Mouse (Mus musculus) forebrain, embryonic 15.5 days (tissue): ENCODE measurements around the gene 2310034G01Rik. TPM values are rescaled to one million over a fixed set of nuclear protein-coding genes. Genes with fewer than 3 reads are reported as not detected.

Source experiments
- ATAC-seq: fragments of 200-750 bp; cut with Nextera tagmentation; replicated peaks from 2 replicates; pipeline ENCODE4 v1.8.0; 2017; ENCODE audit warnings: mild to moderate bottlenecking, moderate TSS enrichment, moderate library complexity
- H3K27ac ChIP-seq: fragments of 300-500 bp; sonication (generic); replicated peaks from 2 replicates; pipeline ENCODE4 v1.5.1; 2015; ENCODE audit warnings: mild to moderate bottlenecking, inconsistent platforms
- H3K27me3 ChIP-seq: fragments of 300-500 bp; sonication (generic); 2 replicates; pipeline ENCODE4 v1.6.1; 2015; ENCODE audit warnings: inconsistent platforms
- H3K36me3 ChIP-seq: fragments of 300-500 bp; sonication (generic); 2 replicates; pipeline ENCODE4 v1.6.1; 2015; ENCODE audit warnings: mild to moderate bottlenecking, inconsistent platforms
- H3K4me1 ChIP-seq: fragments of 300-500 bp; sonication (generic); 2 replicates; pipeline ENCODE4 v1.6.1; 2015; ENCODE audit warnings: inconsistent platforms
- H3K4me2 ChIP-seq: fragments of 300-500 bp; sonication (generic); replicated peaks from 2 replicates; pipeline ENCODE4 v1.6.1; 2015; ENCODE audit warnings: mild to moderate bottlenecking, inconsistent platforms
- H3K4me3 ChIP-seq: fragments of 300-500 bp; sonication (generic); 2 replicates; pipeline ENCODE4 v1.5.1; 2015; ENCODE audit warnings: mild to moderate bottlenecking, inconsistent platforms
- H3K9ac ChIP-seq: fragments of 300-500 bp; sonication (generic); replicated peaks from 2 replicates; pipeline ENCODE4 v1.6.1; 2015; ENCODE audit warnings: mild to moderate bottlenecking, inconsistent platforms
- H3K9me3 ChIP-seq: fragments of 300-500 bp; sonication (generic); 2 replicates; pipeline ENCODE4 v1.6.1; 2016; ENCODE audit warnings: inconsistent platforms
- WGBS: fragments of 180-500 bp; shearing (Covaris S2); methylation state at CpG from one replicate; pipeline ENCODE4 v1.1.7; 2015; ENCODE audit warnings: mixed read lengths; 5-methylcytosine and 5-hydroxymethylcytosine counted together
- polyA plus RNA-seq: library from polyadenylated mRNA; unstranded; fragments of >200 nt; fragmentation: Nextera tagmentation; extraction: Ambion mirVana; gene quantifications from 2 replicates; pipeline ENCODE4 v1.2.1, GENCODE M21; 2015

2310034G01Rik gene
- polyA plus RNA-seq, 1 experiment from 2014 or later, result 2.6 TPM

- Histone ChIP-seq H3K36me3 (peaks cover 11% of the 10 kb centered on the region), H3K4me1 (peaks cover 55% of the 10 kb centered on the region), H3K27me3 (peaks cover 67% of the 10 kb centered on the region), H3K27ac (0 out of 2 replicates have a peak overlapping the region, but pooled peaks have one; percentile 28), H3K9ac (peak overlapping the region; percentile 60), H3K4me3 (peak overlapping the region; percentile 48), H3K9me3 (no peaks in the 10 kb centered on the region), H3K4me2 (peak overlapping the region; percentile 59)
- 23% methylated on average over 15 of the region's 15 CpGs for WGBS
- no peak for ATAC-seq
Measured at GRCm38 (mm10) chr19:46316846-46317545, 33.1 kb downstream of the 2310034G01Rik start.

GRCm38 (mm10) chr19:46315752-46316610 is 34.1 kb downstream of the 2310034G01Rik start:
- WGBS, result 47% methylated on average over 12 of the region's 12 CpGs
- Histone ChIP-seq H3K4me1 (peaks cover 45% of the 10 kb centered on the region), H3K4me3 (no peak overlapping the region), H3K9ac (no peak overlapping the region), H3K27me3 (peaks cover 67% of the 10 kb centered on the region), H3K4me2 (peak overlapping the region; percentile 59; the same call in 1 of the 2 replicates), H3K9me3 (no peaks in the 10 kb centered on the region), H3K27ac (no peak overlapping the region), H3K36me3 (peaks cover 13% of the 10 kb centered on the region)
- no peak for ATAC-seq

- no peak for ATAC-seq
- peaks cover 13% of the 10 kb centered on the region for H3K36me3 ChIP-seq
- no peaks in the 10 kb centered on the region for H3K9me3 ChIP-seq
- H3K27me3 ChIP-seq, result peaks cover 60% of the 10 kb centered on the region
- 39% methylated on average over 14 of the region's 14 CpGs for WGBS
- H3K4me1 ChIP-seq, result peaks cover 39% of the 10 kb centered on the region
- no peak overlapping the region for H3K4me2 ChIP-seq
- H3K4me3 ChIP-seq, result no peak overlapping the region
- H3K9ac ChIP-seq, result no peak overlapping the region
- H3K27ac ChIP-seq, result no peak overlapping the region
Measured at GRCm38 (mm10) chr19:46314872-46315742, 35.0 kb downstream of the 2310034G01Rik start.

- Histone ChIP-seq H3K36me3 (peaks cover 13% of the 10 kb centered on the region), H3K27ac (no peak overlapping the region), H3K4me1 (peaks cover 34% of the 10 kb centered on the region), H3K4me2 (no peak overlapping the region), H3K9me3 (no peaks in the 10 kb centered on the region), H3K4me3 (no peak overlapping the region), H3K9ac (no peak overlapping the region), H3K27me3 (peaks cover 52% of the 10 kb centered on the region)
- 11% methylated on average over 18 of the region's 18 CpGs for WGBS
- no peak for ATAC-seq
Measured at GRCm38 (mm10) chr19:46314151-46314601, 35.9 kb downstream of the 2310034G01Rik start.

- Histone ChIP-seq H3K27ac (no peak overlapping the region), H3K4me3 (no peak overlapping the region), H3K9ac (no peak overlapping the region), H3K9me3 (no peaks in the 10 kb centered on the region), H3K4me1 (peaks cover 34% of the 10 kb centered on the region), H3K4me2 (no peak overlapping the region), H3K36me3 (peaks cover 13% of the 10 kb centered on the region), H3K27me3 (peaks cover 49% of the 10 kb centered on the region)
- WGBS, result 75% methylated on average over 6 of the region's 6 CpGs
- ATAC-seq, result no peak
Measured at GRCm38 (mm10) chr19:46313591-46313990, 36.5 kb downstream of the 2310034G01Rik start.

- 87% methylated on average over 9 of the region's 9 CpGs for WGBS
- peaks cover 52% of the 10 kb centered on the region for H3K27me3 ChIP-seq
- no peak for ATAC-seq
Measured at GRCm38 (mm10) chr19:46313116-46313515, 37.0 kb downstream of the 2310034G01Rik start.

GRCm38 (mm10) chr19:46312566-46312965 is 37.5 kb downstream of the 2310034G01Rik start:
- ATAC-seq, result no peak
- Histone ChIP-seq H3K36me3 (peaks cover 13% of the 10 kb centered on the region), H3K27me3 (peaks cover 51% of the 10 kb centered on the region), H3K4me2 (no peak overlapping the region), H3K27ac (no peak overlapping the region), H3K4me1 (peaks cover 27% of the 10 kb centered on the region), H3K9ac (no peak overlapping the region), H3K4me3 (no peak overlapping the region), H3K9me3 (no peaks in the 10 kb centered on the region)
- 91% methylated on average over 21 of the region's 21 CpGs for WGBS

More at GRCm38 (mm10) chr19:46313116-46313515, 37.0 kb downstream of the 2310034G01Rik start:
- Histone ChIP-seq H3K4me2 (no peak overlapping the region), H3K9ac (no peak overlapping the region), H3K9me3 (no peaks in the 10 kb centered on the region), H3K4me3 (no peak overlapping the region), H3K4me1 (peaks cover 31% of the 10 kb centered on the region), H3K36me3 (peaks cover 13% of the 10 kb centered on the region), H3K27ac (no peak overlapping the region)

GRCm38 (mm10) chr19:46311341-46311740 is 38.8 kb downstream of the 2310034G01Rik start:
- Histone ChIP-seq H3K27ac (no peak overlapping the region), H3K36me3 (peaks cover 13% of the 10 kb centered on the region), H3K4me3 (no peak overlapping the region), H3K4me1 (peaks cover 15% of the 10 kb centered on the region), H3K9ac (no peak overlapping the region), H3K27me3 (peaks cover 39% of the 10 kb centered on the region), H3K9me3 (no peaks in the 10 kb centered on the region), H3K4me2 (no peak overlapping the region)
- WGBS, result 86% methylated on average over 9 of the region's 9 CpGs
- no peak for ATAC-seq

- 88% methylated on average over 12 of the region's 12 CpGs for WGBS
Measured at GRCm38 (mm10) chr19:46310312-46310865, 39.7 kb downstream of the 2310034G01Rik start.

GRCm38 (mm10) chr19:46309651-46310305 is 40.3 kb downstream of the 2310034G01Rik start:
- Histone ChIP-seq H3K4me3 (no peak overlapping the region), H3K27ac (no peak overlapping the region), H3K9me3 (no peaks in the 10 kb centered on the region), H3K4me2 (no peak overlapping the region), H3K36me3 (peaks cover 13% of the 10 kb centered on the region), H3K9ac (no peak overlapping the region), H3K4me1 (peaks cover 24% of the 10 kb centered on the region), H3K27me3 (peaks cover 27% of the 10 kb centered on the region)
- no peak for ATAC-seq
- 81% methylated on average over 21 of the region's 21 CpGs for WGBS

More at GRCm38 (mm10) chr19:46310312-46310865, 39.7 kb downstream of the 2310034G01Rik start:
- no peak overlapping the region for H3K27ac ChIP-seq
- H3K4me3 ChIP-seq, result no peak overlapping the region
- ATAC-seq, result no peak
- no peak overlapping the region for H3K9ac ChIP-seq
- no peak overlapping the region for H3K4me2 ChIP-seq
- peaks cover 30% of the 10 kb centered on the region for H3K27me3 ChIP-seq
- peaks cover 13% of the 10 kb centered on the region for H3K36me3 ChIP-seq
- peaks cover 18% of the 10 kb centered on the region for H3K4me1 ChIP-seq
- H3K9me3 ChIP-seq, result no peaks in the 10 kb centered on the region
